Mouse (Mus musculus): ENCODE results near the gene Pdcd1lg2.

The Pdcd1lg2 gene

DNA sequence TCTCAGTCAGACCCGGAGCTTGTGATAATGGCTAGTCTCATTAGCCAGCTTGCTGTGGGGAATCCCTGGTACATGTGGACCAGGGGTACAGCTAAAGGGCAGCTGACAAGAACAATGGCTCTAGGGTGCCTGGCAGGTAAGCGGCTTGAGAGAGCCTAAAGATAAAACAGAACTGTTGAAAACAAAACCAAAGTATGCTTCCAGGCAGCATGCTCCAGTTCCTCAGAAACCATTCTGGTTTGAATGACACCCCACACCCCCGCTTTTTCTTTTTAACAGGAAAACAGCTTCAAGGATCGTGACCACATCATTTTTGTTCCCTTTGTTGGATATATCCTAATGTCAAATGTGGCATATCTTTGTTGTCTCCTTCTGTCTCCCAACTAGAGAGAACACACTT, at the start of gene Pdcd1lg2:
TSS of gene Pdcd1lg2 (plus strand) at position 301 of the 400 bp plus-strand sequence.
- no peak for DNase-seq (ENCODE audit: low read depth, low spot score)

DNA sequence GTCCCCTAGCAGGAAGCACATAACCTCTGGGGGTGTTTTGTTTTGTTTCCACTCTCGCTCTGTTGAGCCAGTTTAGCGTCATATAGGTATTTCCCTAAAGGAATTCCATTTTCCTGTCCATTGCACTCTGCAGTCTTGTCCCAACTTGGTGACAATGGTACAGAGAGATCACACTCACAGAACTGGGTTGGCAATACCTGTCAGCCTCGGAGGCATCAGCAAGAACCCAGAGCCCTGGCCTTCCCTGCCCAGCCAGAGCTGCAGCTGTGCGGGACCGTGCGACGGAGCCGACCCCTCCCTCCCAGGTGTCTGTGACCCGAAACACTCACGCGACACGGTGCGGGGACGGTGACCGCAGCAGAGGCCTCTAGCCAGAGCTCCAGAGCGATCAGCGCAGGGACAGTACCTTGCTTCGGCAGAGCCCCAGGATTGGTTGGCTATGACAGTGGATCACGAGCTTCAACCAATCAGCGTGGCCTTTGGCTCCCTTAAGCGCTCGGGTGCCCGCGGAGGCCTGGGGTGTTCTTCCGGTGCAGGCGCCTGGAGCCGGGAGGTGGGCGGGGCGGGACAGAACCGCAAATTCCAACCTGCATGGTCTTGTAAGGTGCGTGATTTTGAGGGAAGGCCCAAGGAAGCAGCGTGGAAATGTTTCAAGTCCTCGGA, 49.1 kb upstream of the Pdcd1lg2 start:
- DNase-seq (ENCODE audit: low read depth, low spot score), result peak; percentile 94

DNA sequence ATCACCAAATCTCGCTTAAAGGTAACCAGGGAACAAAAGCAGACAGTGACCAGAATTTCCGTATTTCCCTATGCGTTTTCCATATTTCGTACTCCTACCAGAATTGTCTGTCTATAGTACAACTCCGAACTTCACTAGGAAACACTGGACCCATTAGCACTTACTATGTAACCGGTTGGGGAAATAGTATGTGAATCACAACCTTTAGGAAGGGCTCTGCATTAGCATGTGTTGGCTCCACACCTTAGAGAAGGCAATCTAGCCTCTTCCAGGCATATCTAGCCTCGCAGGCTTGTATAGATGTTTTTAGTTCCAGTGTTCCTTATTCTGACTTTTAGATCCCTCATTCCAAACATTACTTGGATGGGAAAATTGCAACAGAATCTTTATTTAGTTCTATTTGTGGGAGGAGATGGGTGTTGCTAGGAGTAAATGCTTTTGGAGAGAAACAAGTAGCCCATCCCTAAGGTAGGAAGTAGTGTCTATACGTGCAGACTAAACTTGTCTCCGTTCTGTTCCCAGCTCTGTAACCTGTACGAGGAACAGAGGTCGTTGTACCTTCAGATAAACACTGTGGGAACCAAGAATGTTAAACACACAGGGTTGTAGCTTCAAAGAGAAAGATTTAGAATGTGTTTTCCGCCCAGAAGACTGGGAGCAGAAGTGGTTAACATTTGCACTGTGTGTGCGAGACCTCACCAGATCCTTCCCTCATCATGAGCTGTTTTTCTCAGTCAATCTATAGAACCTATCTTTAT, 48.4 kb upstream of the Pdcd1lg2 start:
- DNase-seq (ENCODE audit: low read depth, low spot score), result no peak

DNA sequence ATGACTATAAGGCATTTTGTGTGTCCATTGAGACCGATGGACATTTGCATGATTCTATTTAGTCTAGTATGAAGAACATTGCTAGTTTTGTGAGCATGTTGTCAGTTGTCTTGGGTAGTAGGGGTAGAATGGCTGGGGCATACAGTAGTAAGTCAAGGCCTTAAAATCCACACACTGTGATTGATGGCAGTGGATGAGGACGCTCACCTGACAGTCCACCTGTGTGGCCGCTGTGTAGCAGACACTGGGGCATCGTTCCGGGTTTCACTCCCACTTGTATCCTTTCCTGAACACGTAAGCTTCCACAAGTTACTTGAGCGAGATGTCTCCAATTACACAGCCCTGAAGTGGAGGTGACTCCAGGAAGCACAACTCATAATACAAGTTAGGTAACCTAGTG, 47.2 kb upstream of the Pdcd1lg2 start:
- DNase-seq (ENCODE audit: low read depth, low spot score), result no peak

DNA sequence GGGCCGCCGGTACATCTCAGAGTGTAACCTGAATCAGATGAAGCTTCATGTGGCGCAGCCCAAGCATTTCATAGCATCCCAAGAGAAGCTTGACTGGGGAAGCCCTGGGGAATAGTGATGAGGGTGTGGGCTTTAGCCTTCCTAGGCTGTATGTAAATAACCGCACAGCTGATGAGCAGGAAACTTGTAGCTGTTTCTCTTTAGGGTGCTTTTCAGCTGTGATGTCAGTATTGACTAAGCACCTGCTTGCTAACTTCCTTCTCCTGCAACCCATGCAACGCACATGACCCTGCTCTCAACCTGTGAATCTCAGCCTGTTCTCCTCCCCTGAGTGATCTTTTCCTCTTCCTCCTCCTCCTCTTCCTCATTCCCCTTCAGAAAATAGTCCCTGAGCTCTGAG, 46.6 kb upstream of the Pdcd1lg2 start:
- DNase-seq (ENCODE audit: low read depth, low spot score), result no peak

DNA sequence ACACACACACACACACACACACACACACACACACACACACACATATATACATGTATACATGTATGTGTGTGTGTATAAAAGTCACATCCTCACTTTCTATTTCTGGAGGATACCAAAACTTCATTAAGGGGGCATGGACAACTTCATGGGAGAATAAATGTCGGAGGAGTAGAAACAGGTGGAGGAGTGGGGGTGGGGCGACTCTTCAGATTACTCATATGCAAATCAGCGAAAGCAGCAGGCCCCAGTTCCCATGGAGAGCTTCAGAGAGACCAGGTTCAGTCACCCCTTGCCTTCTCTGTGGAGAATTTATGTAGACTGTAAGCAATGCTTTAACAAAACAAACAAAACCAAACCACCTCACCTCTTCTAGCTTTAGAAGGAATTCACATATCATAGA, 45.6 kb upstream of the Pdcd1lg2 start:
- DNase-seq (ENCODE audit: low read depth, low spot score), result peak; percentile 76

DNA sequence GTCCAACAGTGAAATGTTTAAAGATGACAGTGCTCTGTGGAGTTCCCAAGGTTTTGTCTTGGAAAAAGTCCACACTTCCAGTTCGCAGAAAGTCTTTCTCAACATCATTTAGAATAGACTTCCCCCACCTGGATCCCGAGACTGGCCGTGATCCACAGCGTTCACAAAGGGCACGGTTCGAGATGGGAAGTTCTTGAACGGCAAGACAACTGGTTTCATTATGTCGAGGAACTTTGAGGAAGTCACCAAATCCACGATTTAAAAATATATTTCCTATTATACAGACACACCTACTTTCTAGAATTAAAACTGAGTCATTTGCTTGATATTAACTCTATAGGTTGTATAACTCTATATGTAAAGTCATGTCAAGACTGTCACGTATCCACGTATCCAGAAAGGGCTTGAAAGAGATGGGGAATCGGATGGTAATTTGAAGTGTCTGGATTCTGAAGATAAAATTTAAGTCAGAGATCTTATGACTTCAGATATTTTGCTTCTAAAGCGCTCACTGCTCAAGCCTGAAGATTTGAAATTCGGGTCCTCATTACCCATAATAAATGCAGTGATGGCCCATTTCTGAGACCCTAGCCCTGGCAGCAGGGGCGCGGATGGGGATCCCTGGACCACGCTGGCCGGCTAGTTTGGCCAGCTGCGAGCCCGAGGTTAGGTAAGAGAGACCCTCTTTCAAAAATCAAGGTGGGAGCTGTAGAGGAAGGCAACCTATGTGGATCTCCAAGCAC, 44.3 kb upstream of the Pdcd1lg2 start:
- no peak for DNase-seq (ENCODE audit: low read depth, low spot score)

DNA sequence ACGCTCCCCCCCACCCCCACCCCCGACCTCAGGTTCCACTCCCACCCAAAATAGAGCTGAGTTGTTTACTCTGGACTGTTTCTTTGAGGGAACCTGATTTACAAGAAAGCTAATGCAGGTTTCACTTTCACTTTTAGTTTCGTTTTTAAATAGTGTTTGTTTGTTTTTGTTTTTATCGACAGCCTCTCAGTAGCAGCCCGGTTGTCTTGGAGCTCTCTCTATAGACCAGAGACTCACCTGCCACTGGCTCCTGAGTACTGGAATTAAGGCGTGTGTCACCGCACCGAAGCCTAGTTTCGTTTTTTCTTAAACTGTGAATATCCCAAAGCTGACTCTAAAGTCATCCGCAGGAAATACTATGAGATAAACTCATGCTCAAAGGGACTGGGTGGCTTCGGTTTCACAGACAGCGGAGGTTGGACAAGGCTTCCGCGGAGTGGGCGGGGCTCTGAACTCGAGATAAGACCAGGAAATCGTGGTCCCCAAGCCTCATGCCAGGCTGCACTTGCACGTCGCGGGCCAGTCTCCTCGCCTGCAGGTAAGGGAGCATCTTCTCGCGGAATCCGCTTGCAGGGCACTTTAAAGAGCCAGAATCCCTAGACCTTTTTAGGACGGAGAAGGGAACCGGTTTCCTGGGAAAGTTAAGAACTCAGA, 43.6 kb upstream of the Pdcd1lg2 start, which contains the start of the genes Plgrkt and Cd274:
TSS of gene Plgrkt (minus strand) at position 422 of the 654 bp plus-strand sequence.
TSS of gene Cd274 (plus strand) at position 487 of the 654 bp plus-strand sequence.
- peak; percentile 96 for DNase-seq (ENCODE audit: low read depth, low spot score)

DNA sequence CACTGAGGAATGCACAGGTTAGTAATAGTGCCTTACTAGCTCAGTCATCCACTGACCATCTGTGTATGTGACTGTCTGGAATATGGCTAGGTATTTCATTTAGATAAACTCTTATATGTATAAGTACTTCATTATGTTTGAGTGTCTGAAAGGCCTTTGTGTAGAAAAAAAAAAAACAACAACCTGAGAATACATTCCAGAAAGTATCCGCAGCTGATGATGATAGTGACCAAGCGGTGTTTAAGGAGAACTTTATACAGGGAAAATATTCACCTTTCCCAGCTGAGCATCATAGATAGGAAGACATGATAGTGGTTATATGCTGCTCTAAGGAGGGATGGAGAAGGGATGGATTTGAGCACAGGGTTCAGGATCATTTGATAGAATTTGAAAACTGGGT, 42.7 kb upstream of the Pdcd1lg2 start:
- DNase-seq (ENCODE audit: low read depth, low spot score), result no peak

DNA sequence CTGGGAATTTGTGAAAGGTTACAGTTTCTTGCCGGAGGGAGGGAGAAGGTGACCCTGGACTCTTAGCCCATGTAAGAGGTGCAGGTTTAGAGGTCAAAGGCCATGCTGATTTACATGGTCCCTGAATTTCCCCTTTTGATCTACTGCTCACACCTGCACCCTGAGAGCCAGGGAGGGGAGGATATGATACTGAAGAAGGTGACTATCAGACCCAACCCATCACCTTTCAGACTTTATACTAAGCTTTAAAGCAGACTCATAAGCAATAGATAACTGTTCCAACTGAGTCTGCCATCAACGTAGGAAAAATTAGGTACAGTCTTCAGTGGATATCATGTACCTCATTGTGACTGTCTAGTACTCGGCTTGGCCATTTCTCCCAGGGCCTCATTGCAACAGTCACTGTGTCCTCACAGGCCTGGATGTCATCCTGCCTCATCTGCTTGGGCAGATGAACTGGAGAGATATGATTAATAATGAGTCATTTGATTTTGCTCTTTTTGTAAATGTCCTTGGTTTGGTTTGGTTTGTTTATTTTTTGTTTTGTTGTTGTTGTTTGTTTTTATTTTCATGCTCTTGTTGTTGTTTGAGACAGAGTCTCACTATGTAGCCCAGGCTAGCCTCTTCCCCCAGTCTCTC, 41.9 kb upstream of the Pdcd1lg2 start:
- DNase-seq (ENCODE audit: low read depth, low spot score), result no peak

DNA sequence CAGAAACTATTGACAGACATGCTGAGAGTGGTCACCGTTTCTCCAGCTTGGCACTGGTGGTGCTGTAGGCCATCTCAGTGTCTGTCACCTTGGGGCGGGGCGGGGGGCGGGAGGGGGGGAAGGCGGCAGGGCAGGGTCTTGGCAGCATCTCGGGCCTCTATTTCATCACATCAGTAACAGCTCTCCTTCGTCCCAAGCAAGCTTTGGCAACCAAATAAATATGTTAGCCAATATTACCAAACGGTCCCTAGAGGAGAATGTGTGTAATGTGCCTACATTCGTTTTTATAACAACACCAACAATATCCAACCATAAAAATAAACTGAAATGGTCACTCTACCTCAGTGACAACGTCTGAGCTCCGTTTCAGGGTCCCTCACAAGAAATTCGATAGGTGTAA, 40.6 kb upstream of the Pdcd1lg2 start:
- DNase-seq (ENCODE audit: low read depth, low spot score), result no peak

DNA sequence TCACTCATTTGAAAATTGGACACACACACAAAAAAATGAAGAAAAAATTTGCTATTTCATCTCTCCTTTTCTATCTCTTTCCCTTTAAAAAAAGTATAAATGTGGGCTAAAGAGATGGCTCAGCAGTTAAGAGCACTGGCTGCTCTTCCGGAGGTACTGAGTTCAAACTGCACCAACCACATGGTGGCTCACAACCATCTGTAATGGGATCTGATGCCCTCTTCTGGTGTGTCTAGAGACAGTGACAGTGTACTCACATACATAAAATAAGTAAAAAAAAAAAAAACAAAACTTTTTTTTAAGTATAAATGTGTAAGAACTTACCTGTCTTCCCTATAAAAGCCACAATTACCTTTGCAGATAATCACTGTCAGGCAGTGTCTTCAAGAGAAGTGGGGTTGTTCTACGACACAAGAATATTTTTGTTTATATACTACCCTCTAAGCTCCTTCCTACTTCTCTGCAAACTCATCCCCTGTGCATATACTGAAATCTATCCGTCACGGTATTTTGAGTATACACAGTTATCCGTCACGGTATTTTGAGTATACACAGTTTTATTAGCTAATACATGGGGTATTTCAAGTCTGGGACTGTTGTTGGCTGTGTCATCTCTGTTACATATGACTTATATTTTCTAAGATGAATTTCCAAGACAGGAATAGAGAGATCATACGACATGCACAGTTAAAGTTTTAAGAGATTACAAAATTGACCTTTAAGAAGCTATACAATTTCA, 40.0 kb upstream of the Pdcd1lg2 start:
- no peak for DNase-seq (ENCODE audit: low read depth, low spot score)

DNA sequence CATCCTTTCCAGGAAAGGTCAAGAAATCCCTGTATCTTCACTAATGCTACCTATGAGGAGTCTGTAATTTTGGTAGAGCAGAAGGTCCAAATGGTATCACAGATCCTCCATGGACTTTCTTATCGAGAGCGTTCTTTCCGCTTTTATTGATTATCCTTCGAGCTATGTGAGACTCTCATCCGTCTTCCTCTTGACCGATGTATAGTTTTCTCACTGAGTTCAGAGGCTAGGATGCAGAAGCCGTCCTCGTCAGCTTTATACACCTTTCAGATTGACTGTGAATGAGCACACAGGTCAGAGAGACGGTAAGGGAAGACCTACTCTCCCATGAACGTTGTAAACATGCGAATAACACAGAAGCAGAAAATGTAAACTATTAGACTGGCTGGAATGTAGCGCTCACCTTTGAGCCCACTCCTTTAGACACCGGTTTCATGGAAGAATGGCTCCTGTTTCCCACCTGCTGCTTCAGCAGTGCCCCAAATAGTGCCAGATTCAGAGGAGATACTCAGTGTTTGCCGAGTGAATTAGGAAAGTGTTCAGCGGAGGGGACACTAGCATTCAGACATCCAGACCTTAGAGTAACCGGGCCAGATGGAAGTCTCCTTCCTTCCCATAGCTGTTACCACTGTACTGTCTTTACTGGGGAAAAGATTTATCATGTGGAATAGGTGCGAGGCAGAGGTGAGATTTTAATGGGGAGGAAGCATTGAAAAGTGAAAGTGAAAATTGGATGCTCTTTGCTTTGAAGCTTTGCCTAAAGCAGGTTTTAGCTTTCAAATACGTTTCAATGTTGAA, 39.2 kb upstream of the Pdcd1lg2 start:
- DNase-seq (ENCODE audit: low read depth, low spot score), result peak; percentile 59

DNA sequence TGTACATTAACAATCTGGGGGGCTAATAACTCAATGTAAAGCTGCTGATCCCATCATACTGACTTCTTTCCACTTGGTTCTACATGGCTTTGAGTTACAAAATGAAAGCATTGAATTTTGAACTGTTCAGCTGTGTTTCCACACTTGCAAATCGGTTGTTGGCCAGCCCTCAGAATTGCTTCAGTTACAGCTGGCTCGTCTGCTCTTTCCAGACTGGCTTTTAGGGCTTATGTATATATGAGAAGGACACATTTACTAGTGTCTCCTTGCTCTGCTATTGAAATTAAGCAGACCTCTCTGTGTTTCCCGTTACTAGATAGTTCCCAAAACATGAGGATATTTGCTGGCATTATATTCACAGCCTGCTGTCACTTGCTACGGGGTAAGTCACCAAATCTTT, 38.6 kb upstream of the Pdcd1lg2 start:
- DNase-seq (ENCODE audit: low read depth, low spot score), result no peak

DNA sequence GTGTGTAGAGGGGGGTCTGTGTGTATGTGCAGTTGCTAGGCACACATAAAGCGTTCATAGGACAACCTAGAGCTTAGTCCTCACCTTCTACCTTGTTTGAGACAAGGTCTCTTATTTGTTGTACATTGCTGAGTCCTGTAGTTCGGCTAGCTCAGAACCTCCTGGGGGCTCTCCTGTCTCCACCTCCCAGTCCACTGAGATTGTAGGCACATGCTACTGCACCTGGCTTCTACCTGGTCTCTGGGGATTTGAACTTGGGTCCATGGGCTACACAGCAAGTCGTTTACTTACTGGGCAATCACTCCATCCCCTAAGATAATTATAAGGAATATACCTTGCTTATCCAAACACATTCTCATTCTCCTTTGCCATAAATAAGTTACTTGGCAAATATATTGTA, 38.1 kb upstream of the Pdcd1lg2 start:
- DNase-seq (ENCODE audit: low read depth, low spot score), result no peak

DNA sequence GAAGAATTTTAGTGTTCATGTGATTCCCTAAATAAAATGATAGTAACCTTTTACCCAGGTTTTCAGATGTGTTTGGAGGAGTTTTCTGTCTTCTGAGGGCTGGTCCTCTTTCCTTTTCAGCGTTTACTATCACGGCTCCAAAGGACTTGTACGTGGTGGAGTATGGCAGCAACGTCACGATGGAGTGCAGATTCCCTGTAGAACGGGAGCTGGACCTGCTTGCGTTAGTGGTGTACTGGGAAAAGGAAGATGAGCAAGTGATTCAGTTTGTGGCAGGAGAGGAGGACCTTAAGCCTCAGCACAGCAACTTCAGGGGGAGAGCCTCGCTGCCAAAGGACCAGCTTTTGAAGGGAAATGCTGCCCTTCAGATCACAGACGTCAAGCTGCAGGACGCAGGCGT, 37.3 kb upstream of the Pdcd1lg2 start:
- DNase-seq (ENCODE audit: low read depth, low spot score), result no peak

DNA sequence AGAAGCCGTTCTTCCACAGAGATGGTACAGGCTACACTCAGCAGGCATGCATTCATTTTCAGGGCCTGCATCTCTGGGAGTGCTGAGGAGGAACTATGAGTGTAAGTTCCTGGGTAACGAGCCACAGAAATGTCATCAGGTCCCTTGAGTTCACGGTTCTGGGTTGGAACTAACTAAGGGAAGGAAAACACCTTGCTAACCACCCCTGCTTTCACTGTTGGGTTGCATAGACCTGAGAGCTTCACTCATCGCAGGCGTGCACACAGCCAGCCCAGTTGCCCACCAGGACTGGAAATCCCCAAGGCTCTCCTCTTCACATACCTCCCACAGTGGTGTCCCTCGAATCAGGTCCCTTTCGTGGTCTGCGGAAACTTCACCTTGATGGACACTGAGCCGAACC, 35.8 kb upstream of the Pdcd1lg2 start:
- no peak for DNase-seq (ENCODE audit: low read depth, low spot score)

DNA sequence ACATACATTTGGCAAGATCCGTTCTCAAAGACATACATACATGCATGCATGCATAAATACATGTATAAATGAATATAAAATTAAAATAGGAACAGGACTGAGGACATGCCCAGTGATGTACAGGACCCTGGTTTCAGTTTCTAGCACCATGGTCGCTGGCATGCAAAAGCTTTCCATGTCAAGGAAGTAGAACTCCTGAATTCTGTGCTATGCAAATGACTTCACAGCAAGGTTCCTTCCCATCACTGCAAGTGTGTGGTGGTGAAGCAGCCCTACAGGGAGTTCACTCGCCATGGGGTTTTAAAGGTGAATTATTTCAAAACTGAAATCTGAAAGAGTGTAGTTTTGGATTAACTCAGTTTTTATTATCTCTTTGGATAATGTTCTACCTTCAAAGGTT, 34.3 kb upstream of the Pdcd1lg2 start:
- DNase-seq (ENCODE audit: low read depth, low spot score), result no peak

DNA sequence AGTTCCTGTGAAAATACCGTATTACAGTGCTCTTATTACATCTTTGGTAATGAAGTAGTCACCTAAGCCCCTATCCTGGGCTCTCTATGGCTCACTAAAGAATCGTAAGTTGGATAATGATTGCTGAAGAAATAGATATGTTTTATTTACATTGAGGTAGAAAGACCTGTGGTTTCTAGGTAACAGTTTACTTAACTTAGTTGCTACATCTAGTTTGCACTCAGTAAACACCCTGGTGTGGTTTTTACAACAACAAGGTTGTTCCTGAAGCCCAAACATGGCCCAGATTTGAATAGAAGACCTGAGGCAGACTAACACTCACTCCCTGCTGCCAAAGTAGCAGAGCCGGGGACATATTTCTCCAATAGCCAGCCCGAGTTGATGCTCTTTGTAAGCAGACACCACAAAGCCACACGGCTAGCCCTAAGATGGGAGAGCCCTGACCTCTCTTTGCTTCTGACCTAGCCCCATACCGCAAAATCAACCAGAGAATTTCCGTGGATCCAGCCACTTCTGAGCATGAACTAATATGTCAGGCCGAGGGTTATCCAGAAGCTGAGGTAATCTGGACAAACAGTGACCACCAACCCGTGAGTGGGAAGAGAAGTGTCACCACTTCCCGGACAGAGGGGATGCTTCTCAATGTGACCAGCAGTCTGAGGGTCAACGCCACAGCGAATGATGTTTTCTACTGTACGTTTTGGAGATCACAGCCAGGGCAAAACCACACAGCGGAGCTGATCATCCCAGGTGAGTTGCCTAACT, 30.7 kb upstream of the Pdcd1lg2 start:
- no peak for DNase-seq (ENCODE audit: low read depth, low spot score)

Data from CD4-positive, CD25-positive, alpha-beta regulatory T cell, adult 2 months (primary cell).